Mouse (Mus musculus): ENCODE results near the gene Sult1a1.

GRCm38 (mm10) chr7:126690737-126691136 lies 14.5 kb upstream of the Sult1a1 start:
- TF ChIP-seq CTCF (conservative IDR thresholded peaks at IDR 0.05; ENCODE audit: low read length) (no peak), POU5F1 (IDR thresholded peaks at IDR 0.05; ENCODE audit: borderline replicate concordance, low read length) (no peak)

All from E14TG2a.4 (cell line).